Mouse (Mus musculus): ENCODE results near the gene Smtn. TPM values are rescaled to one million over a fixed set of nuclear protein-coding genes. Genes with fewer than 3 reads are reported as not detected.
A peak's percentile ranks its signal among the peaks of the same experiment; 100 is the strongest.

Smtn gene
- polyA plus RNA-seq, 1 experiment from 2014 or later, result 116 TPM

GRCm38 (mm10) chr11:3575238-3575637, 34.8 kb upstream of the Smtn start:
- H3K27ac ChIP-seq (replicated peaks; ENCODE audit: low read depth, low read length), result no peak overlapping the region
- H3K4me1 ChIP-seq (ENCODE audit: control insufficient read depth, insufficient read depth, low read length), result peaks cover 8% of the 10 kb centered on the region; the same call in 1 of the 2 replicates
- no peaks in the 10 kb centered on the region for H3K36me3 ChIP-seq (ENCODE audit: control insufficient read depth, insufficient read depth, low read length)
- no peak overlapping the region for H3K9ac ChIP-seq (ENCODE audit: low read depth, low read length)
- no peak overlapping the region for H3K4me2 ChIP-seq (ENCODE audit: low read depth, low read length)
- ATAC-seq (ENCODE audit: low read depth), result no peak
- 37% methylated on average over 3 of the region's 3 CpGs for WGBS
- H3K9me3 ChIP-seq (ENCODE audit: control insufficient read depth, low read length), result no peaks in the 10 kb centered on the region
- DNase-seq (ENCODE audit: low spot score), result peak; percentile 8
- H3K27me3 ChIP-seq (replicated peaks; ENCODE audit: control insufficient read depth, insufficient read depth, low read length), result no peaks in the 10 kb centered on the region
- no peak overlapping the region for H3K4me3 ChIP-seq (ENCODE audit: low read depth, low read length)

- no peaks in the 10 kb centered on the region for H3K27me3 ChIP-seq (replicated peaks; ENCODE audit: control insufficient read depth, insufficient read depth, low read length)
- peaks cover 8% of the 10 kb centered on the region; the same call in 1 of the 2 replicates for H3K4me1 ChIP-seq (ENCODE audit: control insufficient read depth, insufficient read depth, low read length)
- H3K36me3 ChIP-seq (ENCODE audit: control insufficient read depth, insufficient read depth, low read length), result no peaks in the 10 kb centered on the region
- peak; percentile 77 for DNase-seq (ENCODE audit: low spot score)
- H3K4me3 ChIP-seq (ENCODE audit: low read depth, low read length), result no peak overlapping the region
- H3K27ac ChIP-seq (replicated peaks; ENCODE audit: low read depth, low read length), result no peak overlapping the region; the same call in 1 of the 2 replicates
- ATAC-seq (ENCODE audit: low read depth), result peak; percentile 82; the same call in 1 of the 2 replicates
- no peak overlapping the region for H3K4me2 ChIP-seq (ENCODE audit: low read depth, low read length)
- WGBS, result 10% methylated on average over 9 of the region's 9 CpGs
- H3K9ac ChIP-seq (ENCODE audit: low read depth, low read length), result no peak overlapping the region
- H3K9me3 ChIP-seq (ENCODE audit: control insufficient read depth, low read length), result no peaks in the 10 kb centered on the region
These were observed 32.7 kb upstream of the Smtn start for GRCm38 (mm10) chr11:3573092-3573491.

GRCm38 (mm10) chr11:3572181-3572580, 31.8 kb upstream of the Smtn start:
- H3K4me1 ChIP-seq (ENCODE audit: control insufficient read depth, insufficient read depth, low read length), result peaks cover 8% of the 10 kb centered on the region; the same call in 1 of the 2 replicates
- ATAC-seq (ENCODE audit: low read depth) (no peak), DNase-seq (ENCODE audit: low spot score) (no peak)
- H3K9me3 ChIP-seq (ENCODE audit: control insufficient read depth, low read length), result no peaks in the 10 kb centered on the region
- H3K9ac ChIP-seq (ENCODE audit: low read depth, low read length), result no peak overlapping the region
- no peaks in the 10 kb centered on the region for H3K36me3 ChIP-seq (ENCODE audit: control insufficient read depth, insufficient read depth, low read length)
- no peak overlapping the region for H3K4me2 ChIP-seq (ENCODE audit: low read depth, low read length)
- no peak overlapping the region for H3K27ac ChIP-seq (replicated peaks; ENCODE audit: low read depth, low read length)
- H3K4me3 ChIP-seq (ENCODE audit: low read depth, low read length), result no peak overlapping the region
- 82% methylated on average over 6 of the region's 6 CpGs for WGBS
- H3K27me3 ChIP-seq (replicated peaks; ENCODE audit: control insufficient read depth, insufficient read depth, low read length), result no peaks in the 10 kb centered on the region

- H3K4me3 ChIP-seq (ENCODE audit: low read depth, low read length), result no peak overlapping the region
- 83% methylated on average over 8 of the region's 8 CpGs for WGBS
- no peaks in the 10 kb centered on the region for H3K9me3 ChIP-seq (ENCODE audit: control insufficient read depth, low read length)
- H3K9ac ChIP-seq (ENCODE audit: low read depth, low read length), result no peak overlapping the region
- no peak overlapping the region for H3K27ac ChIP-seq (replicated peaks; ENCODE audit: low read depth, low read length)
- H3K36me3 ChIP-seq (ENCODE audit: control insufficient read depth, insufficient read depth, low read length), result no peaks in the 10 kb centered on the region
- H3K27me3 ChIP-seq (replicated peaks; ENCODE audit: control insufficient read depth, insufficient read depth, low read length), result no peaks in the 10 kb centered on the region
- H3K4me1 ChIP-seq (ENCODE audit: control insufficient read depth, insufficient read depth, low read length), result peaks cover 8% of the 10 kb centered on the region; the same call in 1 of the 2 replicates
- H3K4me2 ChIP-seq (ENCODE audit: low read depth, low read length), result no peak overlapping the region
- no peak for DNase-seq (ENCODE audit: low spot score)
- ATAC-seq (ENCODE audit: low read depth), result no peak
These were observed 29.9 kb upstream of the Smtn start for GRCm38 (mm10) chr11:3570321-3570720.

- Histone ChIP-seq H3K36me3 (ENCODE audit: control insufficient read depth, insufficient read depth, low read length) (no peaks in the 10 kb centered on the region), H3K4me3 (ENCODE audit: low read depth, low read length) (no peak overlapping the region), H3K27ac (replicated peaks; ENCODE audit: low read depth, low read length) (no peak overlapping the region), H3K4me2 (ENCODE audit: low read depth, low read length) (no peak overlapping the region), H3K4me1 (ENCODE audit: control insufficient read depth, insufficient read depth, low read length) (peaks cover 9% of the 10 kb centered on the region; the same call in 1 of the 2 replicates), H3K9ac (ENCODE audit: low read depth, low read length) (no peak overlapping the region), H3K9me3 (ENCODE audit: control insufficient read depth, low read length) (no peaks in the 10 kb centered on the region), H3K27me3 (replicated peaks; ENCODE audit: control insufficient read depth, insufficient read depth, low read length) (no peaks in the 10 kb centered on the region)
- DNase-seq (ENCODE audit: low spot score) (no peak), ATAC-seq (ENCODE audit: low read depth) (no peak)
- WGBS, result 100% methylated on average over 1 of the region's 1 CpGs
These were observed 27.5 kb upstream of the Smtn start for GRCm38 (mm10) chr11:3567896-3568295.

GRCm38 (mm10) chr11:3566018-3566417, 25.6 kb upstream of the Smtn start:
- no peak overlapping the region for H3K4me2 ChIP-seq (ENCODE audit: low read depth, low read length)
- no peak for ATAC-seq (ENCODE audit: low read depth)
- H3K9me3 ChIP-seq (ENCODE audit: control insufficient read depth, low read length), result no peaks in the 10 kb centered on the region
- H3K4me3 ChIP-seq (ENCODE audit: low read depth, low read length), result no peak overlapping the region
- H3K27ac ChIP-seq (replicated peaks; ENCODE audit: low read depth, low read length), result no peak overlapping the region
- H3K4me1 ChIP-seq (ENCODE audit: control insufficient read depth, insufficient read depth, low read length), result peaks cover 8% of the 10 kb centered on the region; the same call in 1 of the 2 replicates
- DNase-seq (ENCODE audit: low spot score), result no peak
- H3K9ac ChIP-seq (ENCODE audit: low read depth, low read length), result no peak overlapping the region
- WGBS, result 73% methylated on average over 4 of the region's 4 CpGs
- H3K27me3 ChIP-seq (replicated peaks; ENCODE audit: control insufficient read depth, insufficient read depth, low read length), result no peaks in the 10 kb centered on the region
- H3K36me3 ChIP-seq (ENCODE audit: control insufficient read depth, insufficient read depth, low read length), result no peaks in the 10 kb centered on the region

- H3K4me2 ChIP-seq (ENCODE audit: low read depth, low read length), result no peak overlapping the region
- ATAC-seq (ENCODE audit: low read depth), result no peak
- H3K4me1 ChIP-seq (ENCODE audit: control insufficient read depth, insufficient read depth, low read length), result peaks cover 8% of the 10 kb centered on the region; the same call in 1 of the 2 replicates
- no peaks in the 10 kb centered on the region for H3K36me3 ChIP-seq (ENCODE audit: control insufficient read depth, insufficient read depth, low read length)
- H3K27ac ChIP-seq (replicated peaks; ENCODE audit: low read depth, low read length), result peak overlapping the region; percentile 49; the same call in 1 of the 2 replicates
- no peak overlapping the region for H3K9ac ChIP-seq (ENCODE audit: low read depth, low read length)
- peak; percentile 58 for DNase-seq (ENCODE audit: low spot score)
- 28% methylated on average over 7 of the region's 7 CpGs for WGBS
- H3K27me3 ChIP-seq (replicated peaks; ENCODE audit: control insufficient read depth, insufficient read depth, low read length), result no peaks in the 10 kb centered on the region
- H3K9me3 ChIP-seq (ENCODE audit: control insufficient read depth, low read length), result no peaks in the 10 kb centered on the region
- no peak overlapping the region for H3K4me3 ChIP-seq (ENCODE audit: low read depth, low read length)
These were observed 24.0 kb upstream of the Smtn start for GRCm38 (mm10) chr11:3564451-3564850.

- ATAC-seq (ENCODE audit: low read depth), result no peak
These were observed 23.4 kb upstream of the Smtn start for GRCm38 (mm10) chr11:3563853-3564252.

GRCm38 (mm10) chr11:3560202-3560601, 19.8 kb upstream of the Smtn start:
- Histone ChIP-seq H3K36me3 (ENCODE audit: control insufficient read depth, insufficient read depth, low read length) (no peaks in the 10 kb centered on the region), H3K9me3 (ENCODE audit: control insufficient read depth, low read length) (no peaks in the 10 kb centered on the region), H3K27ac (replicated peaks; ENCODE audit: low read depth, low read length) (no peak overlapping the region), H3K9ac (ENCODE audit: low read depth, low read length) (no peak overlapping the region), H3K4me2 (ENCODE audit: low read depth, low read length) (no peak overlapping the region), H3K4me3 (ENCODE audit: low read depth, low read length) (no peak overlapping the region), H3K27me3 (replicated peaks; ENCODE audit: control insufficient read depth, insufficient read depth, low read length) (no peaks in the 10 kb centered on the region), H3K4me1 (ENCODE audit: control insufficient read depth, insufficient read depth, low read length) (peaks cover 8% of the 10 kb centered on the region; the same call in 1 of the 2 replicates)
- 74% methylated on average over 5 of the region's 5 CpGs for WGBS
- ATAC-seq (ENCODE audit: low read depth), result no peak
- DNase-seq (ENCODE audit: low spot score), result peak; percentile 31

More at GRCm38 (mm10) chr11:3563853-3564252, 23.4 kb upstream of the Smtn start:
- H3K9ac ChIP-seq (ENCODE audit: low read depth, low read length), result no peak overlapping the region
- no peaks in the 10 kb centered on the region for H3K27me3 ChIP-seq (replicated peaks; ENCODE audit: control insufficient read depth, insufficient read depth, low read length)
- WGBS, result 91% methylated on average over 6 of the region's 6 CpGs
- peaks cover 8% of the 10 kb centered on the region; the same call in 1 of the 2 replicates for H3K4me1 ChIP-seq (ENCODE audit: control insufficient read depth, insufficient read depth, low read length)
- no peaks in the 10 kb centered on the region for H3K9me3 ChIP-seq (ENCODE audit: control insufficient read depth, low read length)
- no peak overlapping the region for H3K4me2 ChIP-seq (ENCODE audit: low read depth, low read length)
- no peak overlapping the region for H3K4me3 ChIP-seq (ENCODE audit: low read depth, low read length)
- no peak for DNase-seq (ENCODE audit: low spot score)
- H3K27ac ChIP-seq (replicated peaks; ENCODE audit: low read depth, low read length), result no peak overlapping the region; the same call in 1 of the 2 replicates
- H3K36me3 ChIP-seq (ENCODE audit: control insufficient read depth, insufficient read depth, low read length), result no peaks in the 10 kb centered on the region

All from embryonic facial prominence, embryonic 14.5 days (tissue).